Mouse (Mus musculus): ENCODE results near the gene Cox14.

Cox14 gene

GRCm38 (mm10) chr15:99708176-99708575 is 17.2 kb upstream of the Cox14 start:
- DNase-seq (ENCODE audit: low read depth, low spot score), result no peak

DNA sequence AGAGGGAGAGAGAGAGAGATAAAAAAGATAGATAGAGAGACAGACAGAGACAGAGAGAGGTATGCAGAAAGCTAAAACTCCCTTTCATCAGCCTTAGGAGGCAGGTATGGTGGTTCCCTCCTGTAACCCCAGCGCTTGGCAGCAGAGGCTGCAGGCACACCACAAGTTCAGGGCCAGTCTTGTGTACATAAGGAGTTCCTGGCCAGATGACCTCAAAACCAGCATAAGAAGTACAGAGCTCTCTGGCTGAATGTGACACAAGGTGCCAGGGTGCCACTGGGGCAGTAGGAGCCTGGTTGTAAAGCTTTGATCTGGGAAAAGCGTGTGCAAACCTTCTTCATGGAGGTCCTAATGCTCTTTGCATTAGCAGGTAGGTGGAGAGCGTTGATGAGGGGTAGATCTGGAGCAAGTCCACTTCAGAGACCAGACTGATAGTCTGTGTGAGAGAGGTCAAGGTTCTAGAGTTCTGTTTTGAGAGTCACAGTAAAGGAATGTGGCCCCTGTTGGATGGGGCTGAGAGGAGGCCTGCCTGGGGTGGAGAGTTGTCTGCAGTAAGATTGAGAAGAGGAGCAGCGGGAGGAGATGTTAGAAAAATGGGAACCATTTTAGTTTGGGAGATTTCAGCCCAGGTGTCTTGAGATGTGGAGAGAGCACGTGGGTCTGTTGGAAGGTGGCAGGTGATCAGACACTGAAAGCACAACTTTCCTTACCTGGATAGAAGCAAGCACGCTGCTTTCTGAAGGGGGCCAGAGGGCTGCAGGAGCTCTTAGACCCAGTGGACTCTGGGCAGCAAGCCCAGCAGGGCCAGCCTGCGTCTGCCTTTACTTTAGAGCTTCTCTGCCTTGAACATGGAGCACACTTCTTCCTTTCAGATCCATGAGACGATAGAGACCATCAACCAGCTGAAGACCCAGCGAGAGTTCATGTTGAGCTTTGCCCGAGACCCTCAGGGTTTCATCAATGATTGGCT is 14.9 kb upstream of the Cox14 start:
- DNase-seq (ENCODE audit: low read depth, low spot score), result no peak

DNA sequence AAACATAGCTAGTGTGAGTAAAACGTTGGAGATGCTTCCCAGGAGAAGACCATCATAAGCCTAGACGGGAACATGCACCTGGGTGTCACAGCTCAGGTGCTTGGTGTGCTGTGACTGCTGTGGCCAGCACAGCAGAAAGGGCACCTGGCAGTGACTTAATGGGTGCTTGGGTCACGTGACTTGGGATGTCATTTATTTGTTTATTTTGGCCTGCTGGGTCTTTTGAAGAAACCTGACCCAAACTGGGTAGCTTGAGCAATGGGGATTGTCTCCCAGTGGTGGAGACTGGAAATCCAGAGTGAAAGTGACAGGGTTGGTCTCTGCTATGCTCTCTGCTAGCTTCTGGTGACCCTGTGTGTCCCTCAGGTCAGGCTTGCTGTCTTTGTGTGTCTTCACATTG is 13.9 kb upstream of the Cox14 start:
- DNase-seq (ENCODE audit: low read depth, low spot score), result no peak

GRCm38 (mm10) chr15:99712666-99713559 is 12.5 kb upstream of the Cox14 start:
- DNase-seq (ENCODE audit: low read depth, low spot score), result no peak

DNA sequence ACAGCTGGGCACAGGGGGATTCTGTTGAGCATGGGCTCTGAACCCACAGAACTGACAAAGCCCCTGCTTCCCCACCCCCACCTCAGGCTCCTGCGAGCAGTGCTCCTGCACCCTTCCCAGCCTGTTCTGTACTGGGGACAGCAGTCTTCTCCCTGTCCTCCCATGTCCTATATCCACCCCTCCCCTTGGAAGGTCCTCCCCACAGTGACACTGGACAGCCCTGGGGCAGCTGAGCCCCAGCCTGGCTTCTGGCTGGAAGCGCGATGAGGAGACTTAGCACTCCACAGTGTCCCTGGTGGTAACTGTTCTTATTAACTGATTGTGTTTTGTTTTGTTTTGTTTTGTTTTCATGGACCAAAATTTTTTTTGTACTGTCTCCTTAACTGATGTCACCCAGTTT is 11.8 kb upstream of the Cox14 start:
- no peak for DNase-seq (ENCODE audit: low read depth, low spot score)

DNA sequence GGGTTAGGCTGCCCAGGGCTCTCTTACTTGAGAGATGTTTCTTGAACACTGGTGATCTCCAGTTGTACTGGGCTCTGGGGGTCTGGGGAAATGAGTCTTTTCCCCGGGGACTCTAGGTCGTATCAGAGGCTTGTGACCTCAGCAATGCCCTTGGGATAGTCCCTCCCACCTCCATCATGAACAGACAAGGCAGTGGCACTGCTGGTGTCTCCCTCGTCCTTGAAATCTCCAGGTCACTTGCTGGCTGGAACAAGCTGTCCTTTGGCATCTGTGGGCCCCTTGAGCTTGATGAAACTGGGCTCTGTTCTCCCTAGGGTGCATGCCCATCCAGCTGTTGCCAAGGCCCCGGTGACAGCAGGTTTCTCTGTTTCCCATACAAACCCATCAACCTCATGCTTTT is 11.2 kb upstream of the Cox14 start:
- no peak for DNase-seq (ENCODE audit: low read depth, low spot score)

DNA sequence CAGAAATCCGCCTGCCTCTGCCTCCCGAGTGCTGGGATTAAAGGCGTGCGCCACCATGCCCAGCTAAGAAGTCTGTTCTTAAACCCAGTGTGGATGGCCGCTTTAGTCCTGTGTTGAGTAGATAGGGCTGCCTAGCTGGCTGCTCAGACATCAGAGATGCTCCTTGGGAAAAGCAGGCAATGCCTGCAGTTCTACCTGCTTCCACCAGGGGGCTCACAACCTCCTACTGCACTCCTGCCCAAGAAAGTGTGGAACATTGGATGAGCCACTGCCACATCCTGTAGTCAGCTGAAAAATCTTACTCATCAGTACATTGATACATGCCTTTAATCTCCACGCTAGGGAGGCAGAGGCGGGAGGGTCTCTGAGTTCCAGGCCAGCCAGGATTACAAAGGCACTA is 10.6 kb upstream of the Cox14 start:
- DNase-seq (ENCODE audit: low read depth, low spot score), result peak; percentile 88

GRCm38 (mm10) chr15:99715361-99715865 is 10.0 kb upstream of the Cox14 start:
- no peak for DNase-seq (ENCODE audit: low read depth, low spot score)

DNA sequence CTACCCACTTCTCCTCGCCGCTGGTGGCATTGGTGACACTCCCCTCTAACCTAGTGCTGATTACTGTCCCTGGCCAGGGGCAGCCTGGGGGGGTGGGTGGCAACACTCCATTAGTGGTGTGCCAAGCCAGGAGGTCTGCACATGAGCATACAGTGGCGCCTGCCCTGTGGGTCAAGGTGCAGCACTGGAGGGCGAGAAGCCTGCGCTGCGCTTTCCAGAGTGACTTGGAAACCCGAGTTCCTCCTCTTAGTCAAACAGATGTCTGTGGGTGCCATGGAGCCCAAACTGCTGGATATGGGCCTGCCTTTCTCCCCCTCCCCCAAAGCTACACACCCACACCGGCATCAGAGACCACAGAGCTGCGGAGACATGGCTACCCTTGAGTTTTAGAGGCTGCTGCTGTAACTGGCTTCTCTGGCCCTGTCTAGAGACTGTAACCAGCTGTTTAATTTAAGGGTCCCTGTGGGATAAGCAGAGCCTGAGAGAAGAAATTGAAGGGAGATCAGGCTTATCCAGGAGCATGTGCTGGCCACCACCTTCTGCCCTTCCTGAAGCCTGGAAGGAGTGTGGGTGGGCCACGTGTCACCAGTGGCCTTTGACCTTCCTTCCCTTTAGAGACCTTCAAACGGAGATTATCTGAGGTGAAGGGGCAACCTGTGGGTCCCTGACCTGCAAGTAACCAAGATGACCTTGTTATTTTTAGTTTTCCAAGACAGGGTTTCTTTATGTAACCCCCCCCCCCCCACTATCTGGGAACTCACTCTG is 9.3 kb upstream of the Cox14 start:
- no peak for DNase-seq (ENCODE audit: low read depth, low spot score)

GRCm38 (mm10) chr15:99716814-99717213 is 8.6 kb upstream of the Cox14 start:
- no peak for DNase-seq (ENCODE audit: low read depth, low spot score)

- DNase-seq (ENCODE audit: low read depth, low spot score), result no peak
Observed at GRCm38 (mm10) chr15:99717386-99718334, 7.8 kb upstream of the Cox14 start, which contains the start of gene Gpd1. Gene Gpd1, plus strand, starts transcription at chr15:99717515.

- DNase-seq (ENCODE audit: low read depth, low spot score), result no peak
Observed at GRCm38 (mm10) chr15:99718461-99719021, 6.9 kb upstream of the Cox14 start.

- no peak for DNase-seq (ENCODE audit: low read depth, low spot score)
Observed at GRCm38 (mm10) chr15:99719865-99720264, 5.6 kb upstream of the Cox14 start.

- no peak for DNase-seq (ENCODE audit: low read depth, low spot score)
Observed at GRCm38 (mm10) chr15:99721921-99722743, 3.3 kb upstream of the Cox14 start.

DNA sequence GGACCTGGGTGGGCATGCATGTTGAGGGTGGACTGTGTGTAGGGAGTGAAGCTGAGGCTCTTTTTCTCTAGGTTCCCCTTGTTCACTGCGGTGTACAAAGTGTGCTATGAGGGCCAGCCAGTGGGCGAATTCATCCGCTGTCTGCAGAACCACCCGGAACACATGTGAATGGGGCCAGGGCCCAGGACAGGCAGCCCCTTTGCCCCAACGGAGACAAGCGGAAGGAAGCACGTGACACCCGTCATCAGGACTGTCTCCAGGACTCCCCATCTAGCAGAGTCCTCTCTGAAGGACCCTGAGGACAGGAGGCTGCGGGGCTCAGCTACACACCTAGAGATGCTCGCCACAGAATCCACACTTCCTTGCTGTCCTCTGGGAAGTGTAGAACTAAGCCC is 2.3 kb upstream of the Cox14 start:
- no peak for DNase-seq (ENCODE audit: low read depth, low spot score)

DNA sequence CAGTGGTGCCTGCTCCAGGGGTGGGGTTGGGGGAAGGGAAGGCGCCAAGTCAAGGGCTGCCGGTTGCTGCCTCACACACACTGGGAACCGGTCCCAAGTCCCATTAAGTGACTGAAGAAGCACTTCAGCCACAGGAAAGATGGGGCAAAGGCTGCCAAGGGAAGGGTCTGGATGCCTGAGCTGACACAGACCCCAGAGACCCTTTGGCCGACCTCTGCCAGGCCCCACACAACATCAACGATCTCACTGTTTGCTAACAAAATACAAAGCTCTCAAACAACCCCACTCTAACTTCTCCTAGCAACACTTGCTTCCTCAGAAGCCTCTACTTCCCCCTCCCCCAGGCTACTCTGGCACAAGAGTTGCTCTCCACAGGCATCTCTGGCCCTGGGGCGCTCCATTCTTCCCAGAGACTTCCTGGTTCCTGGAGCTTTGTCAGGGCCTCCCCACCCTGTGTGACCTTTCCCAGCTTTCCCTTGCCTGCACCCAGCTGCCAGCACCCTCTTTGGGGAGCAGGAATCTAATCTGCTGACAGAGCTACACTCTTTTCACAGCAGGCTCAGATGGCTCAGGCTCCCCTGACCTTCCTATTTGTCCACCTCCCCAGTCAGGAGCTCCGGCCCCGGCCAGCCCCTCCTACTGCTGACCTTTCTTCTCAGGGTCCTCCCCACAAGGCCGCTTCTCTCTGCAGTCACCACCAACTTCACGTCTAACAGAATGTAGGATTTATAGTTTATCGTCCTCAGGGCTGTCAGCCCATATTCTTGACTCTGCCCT is 1.7 kb upstream of the Cox14 start:
- no peak for DNase-seq (ENCODE audit: low read depth, low spot score)

DNA sequence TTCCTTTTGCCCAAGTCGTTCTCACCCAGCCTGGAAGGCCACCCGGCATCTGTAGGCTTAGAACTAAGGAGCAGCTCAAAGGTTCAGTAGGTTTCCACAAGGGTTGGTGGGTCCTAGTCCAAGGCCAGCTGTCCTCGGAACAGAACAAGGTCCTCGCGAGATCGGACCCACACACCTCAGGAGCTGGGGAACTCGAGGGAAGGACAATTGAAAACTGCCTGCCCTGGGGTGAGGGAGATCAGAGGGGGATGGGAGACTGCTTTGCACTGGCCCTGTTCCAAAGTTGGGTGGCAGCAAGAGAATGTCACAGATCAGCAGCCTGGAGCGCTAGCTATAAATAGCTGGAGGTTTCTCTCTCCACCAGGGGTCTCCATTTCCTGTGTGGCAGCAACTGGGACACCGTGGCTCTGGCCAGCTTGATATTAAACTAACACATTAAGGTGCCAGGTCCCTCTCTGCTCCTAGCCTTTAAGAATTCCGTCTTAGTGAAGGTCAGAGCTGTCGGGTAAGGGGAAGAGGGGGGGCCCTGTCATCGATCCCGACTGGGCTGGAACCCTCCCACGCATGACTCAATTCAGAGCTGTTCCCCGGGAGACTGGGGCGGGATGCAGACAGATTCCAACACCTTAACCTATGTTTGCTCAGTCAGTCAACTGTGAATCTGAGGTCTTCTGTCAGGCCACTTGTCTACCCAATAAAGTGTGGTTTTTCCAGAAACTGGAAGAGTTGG is 961 bp upstream of the Cox14 start:
- DNase-seq (ENCODE audit: low read depth, low spot score), result peak; percentile 78

- DNase-seq (ENCODE audit: low read depth, low spot score), result no peak
Observed at GRCm38 (mm10) chr15:99726549-99726948, 1.1 kb downstream of the Cox14 start.

Data from mesoderm, embryonic 11.5 days (tissue).